Mouse (Mus musculus) liver, postnatal 0 days (tissue): ENCODE results near the gene Fbf1.

ENCODE experiments used
- CTCF ChIP-seq: sonication (generic); IDR thresholded peaks from 2 replicates; pipeline ENCODE4 v1.5.1; 2016; ENCODE audit warnings: antibody characterized with exemption, low read depth
- EP300 ChIP-seq: IDR thresholded peaks from 2 replicates; pipeline ENCODE4 v1.6.1; 2016; ENCODE audit warnings: antibody characterized with exemption, low read depth, mild to moderate bottlenecking

DNA sequence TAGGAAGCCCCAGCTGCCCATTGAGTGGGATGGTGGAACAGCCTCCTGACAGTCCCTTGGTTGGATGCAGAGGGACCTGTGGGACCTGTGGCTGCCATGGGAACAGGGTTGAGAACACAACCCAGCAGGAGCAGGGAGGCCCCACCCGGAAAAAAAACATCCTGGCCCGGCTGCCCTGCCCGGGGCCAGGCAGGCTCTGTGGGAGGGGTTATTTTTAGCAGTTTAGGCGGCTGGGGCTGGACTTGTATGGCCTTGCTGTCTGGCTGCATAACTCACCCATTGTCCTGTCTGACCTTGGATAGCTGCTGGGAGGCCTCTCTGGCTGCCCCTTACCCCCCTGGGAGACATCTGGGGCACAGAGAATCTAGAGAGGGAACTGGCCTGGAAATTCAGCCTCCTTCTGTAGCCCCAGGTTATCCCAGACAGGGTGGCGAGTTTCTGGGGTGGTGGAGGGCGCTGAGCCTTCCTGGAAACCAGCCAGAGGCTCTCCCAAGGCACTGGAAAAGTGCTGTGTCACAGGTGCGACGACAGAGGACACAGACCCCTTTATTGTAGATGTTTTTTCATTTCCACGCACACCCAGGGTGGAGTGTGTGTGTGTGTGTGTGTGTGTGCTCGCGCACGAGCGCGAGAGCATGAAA, 63.8 kb downstream of the Fbf1 start:
- no peak for TF ChIP-seq CTCF
- TF ChIP-seq EP300: no peak
